Mouse (Mus musculus): ENCODE data around the gene Hadha. TPM values are rescaled to one million over a fixed set of nuclear protein-coding genes. Genes with fewer than 3 reads are reported as not detected.
A peak's percentile ranks its signal among the peaks of the same experiment; 100 is the strongest.

Gene Hadha
- polyA plus RNA-seq, 1 experiment from 2014 or later = 122 TPM

DNA sequence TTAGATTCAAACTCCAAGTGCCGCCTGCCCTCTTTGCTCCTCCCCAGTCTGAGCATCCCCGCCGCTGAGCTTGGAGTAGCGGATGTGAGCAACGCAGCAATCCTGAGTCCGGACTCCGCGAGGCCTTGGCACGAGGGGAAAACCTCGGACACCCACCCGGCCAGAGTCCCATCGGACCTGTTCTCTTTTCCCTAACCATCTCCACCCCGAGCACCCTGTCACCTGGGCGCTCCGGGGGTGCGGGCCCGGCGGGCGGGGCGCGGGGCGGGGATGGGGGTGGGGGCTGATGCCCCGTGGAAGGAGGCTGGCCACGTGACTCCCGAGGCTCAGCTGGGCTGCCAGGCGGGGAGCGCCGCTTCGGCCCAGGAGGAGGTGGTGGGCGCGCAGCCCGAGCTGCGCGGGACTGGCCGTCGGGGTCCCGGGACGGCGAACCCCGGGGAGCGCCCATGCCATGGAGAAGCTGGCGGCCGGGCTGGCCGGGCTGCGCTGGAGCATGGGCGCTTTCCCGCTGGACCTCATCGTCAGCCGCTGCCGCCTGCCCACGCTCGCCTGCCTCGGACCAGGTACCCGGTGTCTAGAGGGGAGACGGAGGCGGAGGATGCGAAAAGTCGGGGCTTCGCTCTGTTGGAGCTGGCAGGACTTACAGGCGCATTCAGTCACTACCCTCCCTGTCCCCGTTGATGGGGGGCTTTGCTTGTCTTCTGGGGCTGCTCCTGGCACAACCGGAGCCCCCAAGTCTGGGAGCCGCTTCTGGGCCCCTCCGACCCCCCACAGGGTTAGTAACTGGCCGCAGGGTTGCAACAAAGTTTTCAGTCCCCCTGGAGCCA, 49.9 kb downstream of the Hadha start, which contains the start of gene Garem2:
TSS of gene Garem2 (plus strand) at position 321 of the 827 bp plus-strand sequence.
- ATAC-seq (replicated peaks; ENCODE audit: low FRiP score) (no peak), DNase-seq (ENCODE audit: low spot score) (no peak)
- no peaks in the 10 kb centered on the region; the same call in none of the 2 replicates for H3K4me1 ChIP-seq (replicated peaks; ENCODE audit: control insufficient read depth, insufficient read depth, low read length)
- peak within 1 kb of the TSS; percentile 58 for H3K4me2 ChIP-seq
- WGBS = 2% methylated on average over 64 of the region's 65 CpGs
- H3K27me3 ChIP-seq (replicated peaks; ENCODE audit: control insufficient read depth, insufficient read depth, low read length) = peaks cover 60% of the 10 kb centered on the region
- no peak within 1 kb of the TSS for H3K27ac ChIP-seq (ENCODE audit: low read depth, low read length)
- no peaks in the 10 kb centered on the region for H3K9me3 ChIP-seq (ENCODE audit: control insufficient read depth, low read length)
- peak within 1 kb of the TSS; percentile 39 for H3K4me3 ChIP-seq (ENCODE audit: low read depth, low read length)
- H3K9ac ChIP-seq (ENCODE audit: low read depth, low read length) = no peak within 1 kb of the TSS
- no peaks in the 10 kb centered on the region for H3K36me3 ChIP-seq (ENCODE audit: control insufficient read depth, insufficient read depth, low read length)

DNA sequence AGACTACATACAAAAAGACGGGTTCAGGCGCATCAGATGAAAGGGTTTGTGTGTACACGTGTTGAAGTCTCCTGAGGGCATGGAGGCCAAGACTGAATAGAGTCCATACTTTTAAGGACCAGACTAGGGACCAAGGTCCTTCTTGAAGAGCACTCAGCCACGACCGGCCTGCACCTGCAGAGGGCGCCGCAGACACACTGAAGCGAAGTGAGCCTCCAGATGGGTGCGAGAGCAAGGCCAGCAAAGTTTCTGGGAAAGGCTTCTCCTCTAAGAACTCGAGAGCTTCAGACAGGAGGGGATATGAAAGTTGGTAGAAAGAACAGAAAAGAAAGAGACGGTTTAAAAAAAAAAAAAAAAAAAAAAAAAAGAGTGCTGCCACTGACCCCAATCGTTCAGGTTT, 50.6 kb downstream of the Hadha start:
- H3K27me3 ChIP-seq (replicated peaks; ENCODE audit: control insufficient read depth, insufficient read depth, low read length) = peaks cover 53% of the 10 kb centered on the region
- ATAC-seq (replicated peaks; ENCODE audit: low FRiP score) = no peak
- no peaks in the 10 kb centered on the region for H3K36me3 ChIP-seq (ENCODE audit: control insufficient read depth, insufficient read depth, low read length)
- peak overlapping the region; percentile 58 for H3K4me2 ChIP-seq
- no peak overlapping the region for H3K9ac ChIP-seq (ENCODE audit: low read depth, low read length)
- no peak overlapping the region for H3K27ac ChIP-seq (ENCODE audit: low read depth, low read length)
- H3K4me1 ChIP-seq (replicated peaks; ENCODE audit: control insufficient read depth, insufficient read depth, low read length) = no peaks in the 10 kb centered on the region; the same call in none of the 2 replicates
- no peak for DNase-seq (ENCODE audit: low spot score)
- 3% methylated on average over 12 of the region's 12 CpGs for whole genome bisulfite sequencing
- peak overlapping the region; percentile 39; the same call in 1 of the 2 replicates for H3K4me3 ChIP-seq (ENCODE audit: low read depth, low read length)
- H3K9me3 ChIP-seq (ENCODE audit: control insufficient read depth, low read length) = no peaks in the 10 kb centered on the region

DNA sequence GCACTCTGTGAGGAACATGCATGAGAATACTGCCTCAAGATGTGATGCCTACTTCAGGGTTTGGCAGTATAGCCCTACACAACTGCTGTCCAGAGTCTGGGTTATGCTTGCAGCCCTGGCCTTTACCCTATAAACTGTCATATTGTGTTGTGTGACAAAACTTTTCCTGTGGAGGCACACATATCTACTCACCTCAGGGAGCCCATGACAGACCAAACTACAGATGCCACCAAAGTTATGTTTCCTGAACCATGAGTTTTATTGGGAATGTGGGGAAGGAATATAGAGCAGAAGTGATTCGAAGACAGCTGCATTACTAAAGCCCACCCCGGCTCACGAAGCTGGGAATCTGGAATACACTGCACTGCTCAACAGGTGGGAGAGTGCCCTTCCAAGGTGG, 51.6 kb downstream of the Hadha start:
- DNase-seq (ENCODE audit: low spot score) = no peak
- no peak overlapping the region for H3K4me2 ChIP-seq
- no peak overlapping the region for H3K27ac ChIP-seq (ENCODE audit: low read depth, low read length)
- 84% methylated on average over 3 of the region's 3 CpGs for WGBS
- H3K36me3 ChIP-seq (ENCODE audit: control insufficient read depth, insufficient read depth, low read length) = no peaks in the 10 kb centered on the region
- H3K4me3 ChIP-seq (ENCODE audit: low read depth, low read length) = no peak overlapping the region
- ATAC-seq (replicated peaks; ENCODE audit: low FRiP score) = no peak
- H3K9ac ChIP-seq (ENCODE audit: low read depth, low read length) = no peak overlapping the region
- H3K9me3 ChIP-seq (ENCODE audit: control insufficient read depth, low read length) = no peaks in the 10 kb centered on the region
- no peaks in the 10 kb centered on the region; the same call in none of the 2 replicates for H3K4me1 ChIP-seq (replicated peaks; ENCODE audit: control insufficient read depth, insufficient read depth, low read length)
- H3K27me3 ChIP-seq (replicated peaks; ENCODE audit: control insufficient read depth, insufficient read depth, low read length) = peaks cover 53% of the 10 kb centered on the region

DNA sequence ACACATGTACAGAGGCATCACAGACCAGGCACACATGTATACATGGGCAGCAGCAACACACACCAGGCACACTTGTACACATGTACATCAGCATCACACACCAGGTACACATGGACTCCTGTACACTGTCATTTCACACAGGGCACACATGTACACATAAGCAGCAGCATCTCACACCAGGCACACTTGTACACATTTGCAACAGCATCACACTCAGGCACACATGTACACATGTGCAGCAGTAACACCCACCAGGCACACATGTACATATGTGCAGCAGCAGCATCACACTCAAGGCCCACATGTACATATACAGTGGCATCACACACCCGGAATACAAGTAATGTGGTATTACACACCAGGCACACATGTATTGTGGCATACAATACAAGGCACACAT, 56.7 kb downstream of the Hadha start:
- Histone ChIP-seq H3K27ac (ENCODE audit: low read depth, low read length) (no peak overlapping the region), H3K4me3 (ENCODE audit: low read depth, low read length) (no peak overlapping the region), H3K4me2 (no peak overlapping the region), H3K36me3 (ENCODE audit: control insufficient read depth, insufficient read depth, low read length) (no peaks in the 10 kb centered on the region), H3K27me3 (replicated peaks; ENCODE audit: control insufficient read depth, insufficient read depth, low read length) (peaks cover 2% of the 10 kb centered on the region), H3K4me1 (replicated peaks; ENCODE audit: control insufficient read depth, insufficient read depth, low read length) (no peaks in the 10 kb centered on the region), H3K9me3 (ENCODE audit: control insufficient read depth, low read length) (no peaks in the 10 kb centered on the region), H3K9ac (ENCODE audit: low read depth, low read length) (no peak overlapping the region)
- no peak for DNase-seq (ENCODE audit: low spot score)
- WGBS = 66% methylated on average over 1 of the region's 1 CpGs
- ATAC-seq (replicated peaks; ENCODE audit: low FRiP score) = no peak

DNA sequence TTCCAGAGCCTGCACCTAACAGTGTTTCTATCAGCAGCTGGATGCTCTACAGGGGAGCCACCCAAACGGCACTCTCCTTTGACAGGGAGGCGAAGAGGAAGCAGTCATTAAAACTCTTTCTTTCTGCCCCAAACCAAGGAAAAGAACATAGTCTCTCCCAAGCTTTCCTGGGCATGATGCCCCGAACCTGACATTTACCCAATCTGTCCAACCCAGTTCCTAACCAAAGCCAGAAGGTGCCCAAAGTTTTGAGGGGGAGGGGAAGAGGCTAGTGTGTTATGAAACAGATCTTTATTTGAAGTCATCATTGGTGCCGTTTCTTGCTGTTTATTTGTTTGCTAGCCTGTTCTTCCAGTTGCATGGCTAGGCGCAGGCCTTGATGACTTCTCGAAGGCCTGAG, 59.2 kb downstream of the Hadha start:
- Histone ChIP-seq H3K4me3 (ENCODE audit: low read depth, low read length) (no peak overlapping the region), H3K4me2 (no peak overlapping the region), H3K27ac (ENCODE audit: low read depth, low read length) (no peak overlapping the region), H3K4me1 (replicated peaks; ENCODE audit: control insufficient read depth, insufficient read depth, low read length) (no peaks in the 10 kb centered on the region), H3K27me3 (replicated peaks; ENCODE audit: control insufficient read depth, insufficient read depth, low read length) (no peaks in the 10 kb centered on the region), H3K9me3 (ENCODE audit: control insufficient read depth, low read length) (no peaks in the 10 kb centered on the region), H3K36me3 (ENCODE audit: control insufficient read depth, insufficient read depth, low read length) (no peaks in the 10 kb centered on the region), H3K9ac (ENCODE audit: low read depth, low read length) (no peak overlapping the region)
- DNase-seq (ENCODE audit: low spot score) (no peak), ATAC-seq (replicated peaks; ENCODE audit: low FRiP score) (no peak)
- 65% methylated on average over 6 of the region's 6 CpGs for WGBS

DNA sequence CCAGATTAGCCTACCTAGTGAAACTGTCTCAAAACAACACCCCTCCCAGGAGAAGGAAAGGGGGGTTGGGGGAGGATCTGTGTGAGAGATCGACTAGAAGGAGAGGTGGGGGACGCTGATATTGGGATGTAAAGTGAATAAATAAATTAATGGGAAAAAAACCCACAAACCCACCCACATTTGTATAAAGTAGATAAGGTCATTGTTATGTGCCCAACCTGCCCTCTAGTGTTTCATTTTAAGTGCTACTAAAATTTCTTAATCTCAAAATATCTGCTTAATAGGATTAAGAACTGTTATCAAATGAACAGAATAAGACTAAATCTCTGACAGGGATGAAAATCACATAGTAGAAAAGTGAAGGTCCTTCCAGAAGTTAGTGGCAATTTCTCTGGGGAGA, 60.6 kb downstream of the Hadha start:
- DNase-seq (ENCODE audit: low spot score) (no peak), ATAC-seq (replicated peaks; ENCODE audit: low FRiP score) (no peak)
- Histone ChIP-seq H3K9me3 (ENCODE audit: control insufficient read depth, low read length) (no peaks in the 10 kb centered on the region), H3K9ac (ENCODE audit: low read depth, low read length) (no peak overlapping the region), H3K4me2 (no peak overlapping the region), H3K27me3 (replicated peaks; ENCODE audit: control insufficient read depth, insufficient read depth, low read length) (no peaks in the 10 kb centered on the region), H3K4me1 (replicated peaks; ENCODE audit: control insufficient read depth, insufficient read depth, low read length) (no peaks in the 10 kb centered on the region), H3K36me3 (ENCODE audit: control insufficient read depth, insufficient read depth, low read length) (no peaks in the 10 kb centered on the region), H3K4me3 (ENCODE audit: low read depth, low read length) (no peak overlapping the region), H3K27ac (ENCODE audit: low read depth, low read length) (no peak overlapping the region)
- WGBS = 56% methylated on average over 2 of the region's 2 CpGs

DNA sequence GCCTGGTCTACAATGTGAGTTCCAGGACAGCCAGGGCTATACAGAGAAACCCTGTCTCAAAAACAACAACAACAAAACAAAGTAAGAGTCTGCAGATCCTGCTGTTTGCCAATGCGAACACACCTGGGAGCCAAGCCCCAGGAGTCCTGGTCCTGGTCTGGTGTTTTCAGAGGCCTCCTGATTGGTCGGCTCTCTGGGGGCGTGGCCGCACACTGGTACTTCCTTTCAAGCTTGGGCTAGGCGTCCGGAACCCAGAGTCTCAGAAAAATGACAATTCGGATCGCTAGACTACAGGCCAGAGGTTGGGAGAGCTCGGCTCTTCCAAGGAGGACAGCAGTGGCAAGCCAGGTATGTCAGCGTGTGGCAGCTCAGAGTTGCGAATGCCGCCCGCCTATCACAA, 62.3 kb downstream of the Hadha start:
- Histone ChIP-seq H3K9ac (ENCODE audit: low read depth, low read length) (no peak overlapping the region), H3K4me3 (ENCODE audit: low read depth, low read length) (peak overlapping the region; percentile 6; the same call in 1 of the 2 replicates), H3K4me2 (peak overlapping the region; percentile 19), H3K27ac (ENCODE audit: low read depth, low read length) (no peak overlapping the region), H3K36me3 (ENCODE audit: control insufficient read depth, insufficient read depth, low read length) (no peaks in the 10 kb centered on the region), H3K4me1 (replicated peaks; ENCODE audit: control insufficient read depth, insufficient read depth, low read length) (no peaks in the 10 kb centered on the region), H3K9me3 (ENCODE audit: control insufficient read depth, low read length) (no peaks in the 10 kb centered on the region), H3K27me3 (replicated peaks; ENCODE audit: control insufficient read depth, insufficient read depth, low read length) (no peaks in the 10 kb centered on the region)
- WGBS = 43% methylated on average over 13 of the region's 13 CpGs
- DNase-seq (ENCODE audit: low spot score) (no peak), ATAC-seq (replicated peaks; ENCODE audit: low FRiP score) (no peak)

DNA sequence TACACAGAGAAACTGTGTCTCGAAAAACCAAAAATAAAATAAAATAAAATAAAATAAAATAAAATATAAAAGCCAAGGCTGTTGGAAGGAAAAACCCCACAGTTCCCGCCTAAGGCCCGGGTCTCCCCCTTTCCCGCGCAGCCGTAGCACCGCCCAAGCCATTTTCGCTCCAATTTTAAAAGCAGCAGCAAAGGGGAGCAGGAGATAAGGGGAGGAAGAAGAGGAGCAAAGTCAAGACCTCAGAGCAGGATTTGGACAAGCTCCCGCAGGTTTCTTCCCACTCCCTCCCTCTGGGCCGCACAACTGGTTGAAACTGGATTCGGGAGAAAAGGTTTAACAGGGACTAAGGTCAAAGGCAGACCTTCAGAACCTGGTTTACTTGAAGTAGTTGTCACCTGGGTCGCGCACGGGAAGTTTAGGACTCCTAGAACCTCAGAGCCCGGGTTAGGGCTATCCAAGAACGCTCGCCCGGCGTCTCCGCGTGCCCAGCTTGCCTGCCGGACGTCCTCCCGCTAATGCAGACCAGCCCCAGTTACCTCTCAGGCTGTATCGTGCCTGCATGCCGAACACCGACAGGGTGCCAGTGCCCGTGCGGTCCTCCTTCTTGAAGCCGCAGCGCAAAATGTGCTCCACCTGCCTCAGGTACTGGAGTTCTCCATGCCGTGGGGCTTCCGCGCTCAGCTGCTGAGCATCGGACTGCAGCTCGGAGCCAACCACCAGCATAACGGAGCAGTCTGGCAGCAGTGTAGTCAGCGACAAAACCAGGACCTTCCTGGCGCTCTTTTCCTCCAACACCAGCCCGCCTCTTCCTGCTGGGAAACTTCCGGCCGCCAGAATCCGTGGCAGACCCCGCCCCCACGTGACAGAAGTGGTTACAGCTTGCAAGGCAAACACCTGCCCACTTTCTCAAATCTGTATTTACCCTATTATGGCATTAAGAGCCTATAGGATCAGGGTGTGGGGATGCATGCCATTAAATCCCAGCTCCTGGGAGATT, 81.8 kb downstream of the Hadha start, which contains the start of gene Tyms:
TSS of gene Tyms (minus strand) at position 793 of the 997 bp plus-strand sequence.
- WGBS = 1% methylated on average over 45 of the region's 45 CpGs
- ATAC-seq (replicated peaks; ENCODE audit: low FRiP score) = peak; percentile 90

More for the DNA sequence above, 81.8 kb downstream of the Hadha start, which contains the start of gene Tyms:
- H3K4me1 ChIP-seq (replicated peaks; ENCODE audit: control insufficient read depth, insufficient read depth, low read length) = peaks cover 2% of the 10 kb centered on the region; the same call in 1 of the 2 replicates
- no peaks in the 10 kb centered on the region for H3K27me3 ChIP-seq (replicated peaks; ENCODE audit: control insufficient read depth, insufficient read depth, low read length)
- peaks cover 17% of the 10 kb centered on the region for H3K36me3 ChIP-seq (ENCODE audit: control insufficient read depth, insufficient read depth, low read length)
- peak; percentile 84 for DNase-seq (ENCODE audit: low spot score)
- no peaks in the 10 kb centered on the region for H3K9me3 ChIP-seq (ENCODE audit: control insufficient read depth, low read length)
- H3K27ac ChIP-seq (ENCODE audit: low read depth, low read length) = peak within 1 kb of the TSS; percentile 91
- H3K9ac ChIP-seq (ENCODE audit: low read depth, low read length) = peak within 1 kb of the TSS; percentile 95
- peak within 1 kb of the TSS; percentile 90 for H3K4me2 ChIP-seq
- H3K4me3 ChIP-seq (ENCODE audit: low read depth, low read length) = peak within 1 kb of the TSS; percentile 95
